Mouse (Mus musculus): ENCODE results near the gene Lmo1. TPM values are rescaled to one million over a fixed set of nuclear protein-coding genes. Genes with fewer than 3 reads are reported as not detected.

Lmo1 gene
- polyA plus RNA-seq, 1 experiment from 2014 or later: 33.9 TPM

DNA sequence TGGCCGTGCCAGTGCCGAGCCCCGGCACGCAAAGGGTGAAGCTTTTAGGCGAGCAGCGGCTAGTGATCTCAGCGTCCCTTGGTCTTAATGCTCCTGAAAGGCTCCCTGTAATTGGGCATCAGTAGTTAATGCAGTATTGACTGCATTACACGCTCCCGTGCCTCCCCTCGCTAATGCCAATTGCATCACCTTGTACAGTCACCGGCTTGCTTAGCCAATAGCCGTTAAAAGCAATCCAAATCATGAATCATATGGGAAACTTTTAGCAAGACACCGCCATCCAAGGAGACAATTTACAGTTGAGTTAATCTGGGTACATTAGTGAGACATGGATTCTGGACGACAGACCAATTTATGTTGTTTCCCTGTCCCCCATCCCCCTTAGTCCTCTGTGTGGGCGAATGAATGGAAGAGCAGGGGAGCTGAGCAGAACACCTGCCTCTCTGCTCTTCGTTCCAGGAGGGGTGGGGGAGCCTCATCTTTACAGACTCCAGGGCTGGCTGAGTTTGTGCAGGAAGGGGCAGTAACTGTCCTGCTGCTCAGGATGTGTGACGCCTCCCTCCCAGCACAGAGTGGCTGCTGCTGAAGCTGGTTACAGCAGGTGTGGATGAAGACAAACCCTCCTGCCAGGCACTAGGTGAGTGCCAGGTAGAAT is 8.9 kb downstream of the Lmo1 start:
- Histone ChIP-seq H3K36me3 (ENCODE audit: control insufficient read depth, insufficient read depth, low read length) (no peaks in the 10 kb centered on the region), H3K4me3 (ENCODE audit: low read depth, low read length) (no peak overlapping the region), H3K4me1 (ENCODE audit: control insufficient read depth, insufficient read depth, low read length) (0 out of 2 replicates have a peak, but pooled peaks cover 6% of the 10 kb centered on the region), H3K27me3 (ENCODE audit: control insufficient read depth, insufficient read depth, low read length) (peaks cover 6% of the 10 kb centered on the region; the same call in 1 of the 2 replicates), H3K9me3 (ENCODE audit: control insufficient read depth, low read length) (no peaks in the 10 kb centered on the region), H3K9ac (replicated peaks; ENCODE audit: low read depth, low read length) (no peak overlapping the region), H3K27ac (ENCODE audit: low read depth, low read length) (no peak overlapping the region), H3K4me2 (ENCODE audit: low read depth, low read length) (peak overlapping the region; percentile 21; the same call in 1 of the 2 replicates)
- WGBS: 37% methylated on average over 17 of the region's 17 CpGs
- ATAC-seq (ENCODE audit: low read depth): peak; percentile 46

DNA sequence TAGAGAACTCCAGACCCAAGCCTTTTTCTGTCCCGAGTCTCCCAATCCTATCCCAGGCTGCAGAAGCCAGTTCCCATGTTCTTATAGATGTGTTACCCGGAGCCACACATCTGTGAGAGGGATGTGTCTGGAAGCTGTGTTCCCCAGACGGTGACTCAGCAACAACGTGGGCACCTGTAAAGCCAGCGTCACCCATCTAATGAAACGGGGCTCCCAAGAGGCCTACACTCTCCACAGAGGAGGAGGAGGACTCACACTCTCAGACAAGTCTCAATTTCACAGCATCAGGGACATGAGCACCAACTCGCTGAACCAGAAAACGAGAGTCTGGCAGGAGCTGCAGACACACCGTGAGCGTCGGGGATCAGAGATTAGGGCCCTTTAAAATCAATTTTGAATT is 20.7 kb downstream of the Lmo1 start:
- ATAC-seq (ENCODE audit: low read depth): no peak
- H3K4me1 ChIP-seq (ENCODE audit: control insufficient read depth, insufficient read depth, low read length): peaks cover 5% of the 10 kb centered on the region; the same call in 1 of the 2 replicates
- no peak overlapping the region for H3K4me2 ChIP-seq (ENCODE audit: low read depth, low read length)
- no peak overlapping the region for H3K4me3 ChIP-seq (ENCODE audit: low read depth, low read length)
- no peak overlapping the region for H3K27ac ChIP-seq (ENCODE audit: low read depth, low read length)
- WGBS: 65% methylated on average over 11 of the region's 11 CpGs
- no peaks in the 10 kb centered on the region for H3K9me3 ChIP-seq (ENCODE audit: control insufficient read depth, low read length)
- no peaks in the 10 kb centered on the region for H3K27me3 ChIP-seq (ENCODE audit: control insufficient read depth, insufficient read depth, low read length)
- no peaks in the 10 kb centered on the region for H3K36me3 ChIP-seq (ENCODE audit: control insufficient read depth, insufficient read depth, low read length)
- H3K9ac ChIP-seq (replicated peaks; ENCODE audit: low read depth, low read length): no peak overlapping the region

DNA sequence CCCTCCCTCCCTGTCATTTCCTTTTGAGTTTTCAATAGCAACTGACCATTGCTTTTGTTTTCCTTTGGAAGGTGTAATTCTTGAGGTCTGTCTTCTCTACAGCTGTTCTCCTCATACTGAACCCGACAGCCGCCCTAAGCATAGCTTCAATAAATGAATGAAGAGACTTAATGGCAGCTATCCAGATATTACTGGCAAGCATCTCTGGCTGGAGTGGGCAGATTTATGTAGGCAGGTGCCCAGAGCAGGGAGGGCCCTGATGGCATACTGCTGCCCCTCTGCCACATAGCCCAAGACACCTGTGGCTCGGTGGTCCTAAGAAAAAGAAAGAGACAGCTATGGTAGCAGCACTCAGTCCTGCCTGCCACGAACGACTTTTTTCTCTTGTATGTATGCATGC is 21.5 kb downstream of the Lmo1 start:
- no peak overlapping the region for H3K4me2 ChIP-seq (ENCODE audit: low read depth, low read length)
- ATAC-seq (ENCODE audit: low read depth): no peak
- H3K9me3 ChIP-seq (ENCODE audit: control insufficient read depth, low read length): no peaks in the 10 kb centered on the region
- no peak overlapping the region for H3K9ac ChIP-seq (replicated peaks; ENCODE audit: low read depth, low read length)
- no peak overlapping the region for H3K27ac ChIP-seq (ENCODE audit: low read depth, low read length)
- H3K4me1 ChIP-seq (ENCODE audit: control insufficient read depth, insufficient read depth, low read length): peaks cover 5% of the 10 kb centered on the region; the same call in 1 of the 2 replicates
- no peak overlapping the region for H3K4me3 ChIP-seq (ENCODE audit: low read depth, low read length)
- 66% methylated on average over 5 of the region's 5 CpGs for WGBS
- no peaks in the 10 kb centered on the region for H3K36me3 ChIP-seq (ENCODE audit: control insufficient read depth, insufficient read depth, low read length)
- H3K27me3 ChIP-seq (ENCODE audit: control insufficient read depth, insufficient read depth, low read length): no peaks in the 10 kb centered on the region

DNA sequence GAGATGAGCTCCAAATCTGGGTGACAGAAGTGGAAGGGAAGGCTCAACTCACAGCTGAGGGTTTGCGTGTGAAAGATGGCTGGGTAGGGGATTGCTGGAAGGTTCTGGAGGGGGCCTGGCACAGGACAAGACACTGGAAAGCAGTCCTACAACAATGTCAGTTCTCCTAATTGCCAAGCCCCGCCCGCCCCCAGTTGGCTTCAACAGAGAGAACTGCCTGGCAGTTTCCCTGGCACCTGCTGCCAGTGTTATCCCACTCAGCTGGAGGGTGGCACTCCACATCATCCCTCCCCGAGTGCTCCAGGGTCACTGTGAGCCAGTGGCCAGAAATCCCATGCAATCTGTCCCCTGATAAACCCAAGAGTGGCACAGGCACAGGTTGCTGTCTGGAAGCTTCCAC is 23.9 kb downstream of the Lmo1 start:
- H3K9ac ChIP-seq (replicated peaks; ENCODE audit: low read depth, low read length): no peak overlapping the region
- no peaks in the 10 kb centered on the region for H3K36me3 ChIP-seq (ENCODE audit: control insufficient read depth, insufficient read depth, low read length)
- 0 out of 2 replicates have a peak, but pooled peaks cover 2% of the 10 kb centered on the region for H3K27me3 ChIP-seq (ENCODE audit: control insufficient read depth, insufficient read depth, low read length)
- ATAC-seq (ENCODE audit: low read depth): no peak
- peaks cover 5% of the 10 kb centered on the region; the same call in 1 of the 2 replicates for H3K4me1 ChIP-seq (ENCODE audit: control insufficient read depth, insufficient read depth, low read length)
- no peak overlapping the region for H3K4me2 ChIP-seq (ENCODE audit: low read depth, low read length)
- 82% methylated on average over 4 of the region's 4 CpGs for whole genome bisulfite sequencing
- no peaks in the 10 kb centered on the region for H3K9me3 ChIP-seq (ENCODE audit: control insufficient read depth, low read length)
- no peak overlapping the region for H3K27ac ChIP-seq (ENCODE audit: low read depth, low read length)
- H3K4me3 ChIP-seq (ENCODE audit: low read depth, low read length): no peak overlapping the region

DNA sequence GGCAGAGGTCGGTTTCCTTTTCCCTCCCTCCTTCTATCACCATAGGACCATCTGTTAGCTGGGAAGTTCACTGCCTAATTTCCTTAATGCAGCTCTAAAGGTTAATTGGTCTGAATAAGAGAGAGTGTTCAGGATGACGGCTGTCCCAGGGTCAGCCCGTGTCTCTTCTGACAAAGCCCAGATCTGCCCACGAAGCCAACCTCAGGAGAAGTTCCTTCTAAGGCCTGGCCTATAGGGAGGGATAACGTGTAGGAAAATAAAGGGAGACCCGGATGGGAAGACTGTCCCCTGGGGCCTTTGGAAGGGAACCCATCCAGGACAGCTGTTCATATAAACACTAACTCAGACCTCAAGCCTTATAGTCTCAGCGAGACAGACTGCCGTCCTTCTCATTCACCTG is 29.8 kb downstream of the Lmo1 start:
- Histone ChIP-seq H3K27me3 (ENCODE audit: control insufficient read depth, insufficient read depth, low read length) (0 out of 2 replicates have a peak, but pooled peaks cover 2% of the 10 kb centered on the region), H3K9me3 (ENCODE audit: control insufficient read depth, low read length) (no peaks in the 10 kb centered on the region), H3K4me1 (ENCODE audit: control insufficient read depth, insufficient read depth, low read length) (peaks cover 11% of the 10 kb centered on the region; the same call in 1 of the 2 replicates), H3K36me3 (ENCODE audit: control insufficient read depth, insufficient read depth, low read length) (no peaks in the 10 kb centered on the region), H3K27ac (ENCODE audit: low read depth, low read length) (no peak overlapping the region), H3K9ac (replicated peaks; ENCODE audit: low read depth, low read length) (no peak overlapping the region), H3K4me3 (ENCODE audit: low read depth, low read length) (no peak overlapping the region), H3K4me2 (ENCODE audit: low read depth, low read length) (no peak overlapping the region)
- ATAC-seq (ENCODE audit: low read depth): no peak
- 39% methylated on average over 8 of the region's 8 CpGs for WGBS

DNA sequence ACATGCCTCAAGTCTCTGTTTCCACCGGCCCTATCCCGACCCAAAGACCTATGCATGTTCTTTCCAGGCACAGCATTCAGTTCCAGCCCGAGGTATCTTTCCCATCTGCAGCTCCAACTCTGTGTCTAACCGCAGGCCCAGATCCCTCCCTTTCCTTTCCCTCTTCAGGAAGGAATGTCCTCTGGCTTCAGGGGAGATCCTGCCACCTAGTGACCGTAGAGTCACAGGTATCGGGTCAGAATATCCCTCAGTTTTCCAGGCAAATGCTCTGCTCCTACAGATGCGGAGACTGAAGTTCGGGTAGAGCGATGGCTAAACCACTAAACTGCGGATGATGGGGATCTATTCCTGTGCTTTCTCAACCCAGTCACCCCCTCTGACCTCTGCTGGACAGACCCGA is 30.3 kb downstream of the Lmo1 start:
- 63% methylated on average over 11 of the region's 11 CpGs for WGBS
- Histone ChIP-seq H3K4me1 (ENCODE audit: control insufficient read depth, insufficient read depth, low read length) (peaks cover 11% of the 10 kb centered on the region; the same call in 1 of the 2 replicates), H3K36me3 (ENCODE audit: control insufficient read depth, insufficient read depth, low read length) (no peaks in the 10 kb centered on the region), H3K27me3 (ENCODE audit: control insufficient read depth, insufficient read depth, low read length) (0 out of 2 replicates have a peak, but pooled peaks cover 2% of the 10 kb centered on the region), H3K27ac (ENCODE audit: low read depth, low read length) (no peak overlapping the region), H3K9ac (replicated peaks; ENCODE audit: low read depth, low read length) (no peak overlapping the region), H3K4me2 (ENCODE audit: low read depth, low read length) (no peak overlapping the region), H3K4me3 (ENCODE audit: low read depth, low read length) (no peak overlapping the region), H3K9me3 (ENCODE audit: control insufficient read depth, low read length) (no peaks in the 10 kb centered on the region)
- no peak for ATAC-seq (ENCODE audit: low read depth)

DNA sequence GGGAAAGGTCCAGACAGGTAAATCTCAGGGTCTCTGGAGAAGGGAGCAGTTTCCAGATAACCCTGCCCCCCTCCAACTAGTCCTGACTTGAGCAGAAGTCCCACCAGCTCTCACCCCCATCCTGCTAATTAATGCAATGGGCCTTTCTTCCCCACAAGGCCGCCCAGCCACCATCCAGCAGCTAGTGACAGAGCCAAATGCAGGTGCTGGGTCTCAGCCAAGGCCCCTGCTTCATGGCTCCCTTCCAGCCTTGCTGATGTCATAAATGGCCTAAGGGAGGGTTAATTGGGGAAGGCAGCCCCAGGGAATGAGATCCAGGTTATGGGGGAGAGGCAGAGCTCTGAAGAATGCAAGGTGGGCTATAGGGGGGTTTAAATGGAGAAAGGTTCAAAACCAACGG is 32.4 kb downstream of the Lmo1 start:
- Histone ChIP-seq H3K36me3 (ENCODE audit: control insufficient read depth, insufficient read depth, low read length) (no peaks in the 10 kb centered on the region), H3K27ac (ENCODE audit: low read depth, low read length) (no peak overlapping the region), H3K27me3 (ENCODE audit: control insufficient read depth, insufficient read depth, low read length) (0 out of 2 replicates have a peak, but pooled peaks cover 2% of the 10 kb centered on the region), H3K4me2 (ENCODE audit: low read depth, low read length) (no peak overlapping the region), H3K9me3 (ENCODE audit: control insufficient read depth, low read length) (no peaks in the 10 kb centered on the region), H3K4me3 (ENCODE audit: low read depth, low read length) (no peak overlapping the region), H3K4me1 (ENCODE audit: control insufficient read depth, insufficient read depth, low read length) (peaks cover 11% of the 10 kb centered on the region; the same call in 1 of the 2 replicates), H3K9ac (replicated peaks; ENCODE audit: low read depth, low read length) (no peak overlapping the region)
- peak; percentile 38; the same call in 1 of the 2 replicates for ATAC-seq (ENCODE audit: low read depth)
- 53% methylated on average over 2 of the region's 2 CpGs for WGBS

DNA sequence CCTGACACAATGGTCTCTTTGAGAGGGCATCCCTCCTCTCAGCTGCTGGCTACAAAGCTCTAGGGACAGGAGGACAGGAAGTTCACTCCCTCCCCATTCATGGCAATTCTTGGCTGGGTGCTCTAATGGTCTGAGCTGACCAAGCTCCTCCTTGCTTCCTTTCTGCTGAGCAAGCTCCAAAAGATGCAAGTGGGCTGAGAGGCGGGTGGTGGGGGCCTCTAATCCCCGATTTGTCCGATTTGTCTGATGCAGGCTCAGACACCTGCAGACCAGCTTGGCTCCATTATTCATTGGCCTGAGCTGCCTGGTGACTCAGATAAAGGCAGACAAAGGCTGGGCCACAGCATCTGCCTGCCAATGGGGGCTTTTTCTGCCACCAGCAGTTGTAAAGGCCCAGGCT is 33.3 kb downstream of the Lmo1 start:
- WGBS: 42% methylated on average over 3 of the region's 3 CpGs
- H3K27me3 ChIP-seq (ENCODE audit: control insufficient read depth, insufficient read depth, low read length): no peaks in the 10 kb centered on the region

DNA sequence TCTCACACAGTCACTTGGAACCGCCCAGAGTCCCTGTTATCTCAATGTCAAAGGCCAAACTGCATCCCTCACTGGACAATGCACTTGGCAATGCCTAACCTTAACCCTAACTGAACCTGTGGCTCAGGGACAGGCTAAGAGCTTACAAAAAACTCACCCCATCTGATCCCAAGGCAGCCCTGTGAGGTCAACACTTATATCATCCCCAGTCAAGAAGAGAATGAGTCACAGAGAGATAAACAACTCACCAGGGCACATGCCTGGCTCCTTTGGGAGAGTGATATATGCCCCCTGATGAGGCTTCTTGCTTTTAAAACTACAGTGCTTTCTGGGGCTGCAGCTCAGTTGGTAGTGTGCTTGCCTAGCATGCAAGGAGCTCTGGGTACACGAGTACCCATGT is 34.0 kb downstream of the Lmo1 start:
- Histone ChIP-seq H3K4me3 (ENCODE audit: low read depth, low read length) (no peak overlapping the region), H3K36me3 (ENCODE audit: control insufficient read depth, insufficient read depth, low read length) (no peaks in the 10 kb centered on the region), H3K9ac (replicated peaks; ENCODE audit: low read depth, low read length) (no peak overlapping the region), H3K27ac (ENCODE audit: low read depth, low read length) (no peak overlapping the region), H3K4me1 (ENCODE audit: control insufficient read depth, insufficient read depth, low read length) (peaks cover 11% of the 10 kb centered on the region; the same call in 1 of the 2 replicates), H3K4me2 (ENCODE audit: low read depth, low read length) (no peak overlapping the region), H3K9me3 (ENCODE audit: control insufficient read depth, low read length) (no peaks in the 10 kb centered on the region), H3K27me3 (ENCODE audit: control insufficient read depth, insufficient read depth, low read length) (no peaks in the 10 kb centered on the region)
- no peak for ATAC-seq (ENCODE audit: low read depth)
- WGBS: 78% methylated on average over 2 of the region's 2 CpGs

More for the DNA sequence above, 33.3 kb downstream of the Lmo1 start:
- H3K9ac ChIP-seq (replicated peaks; ENCODE audit: low read depth, low read length): no peak overlapping the region
- H3K27ac ChIP-seq (ENCODE audit: low read depth, low read length): no peak overlapping the region
- H3K4me1 ChIP-seq (ENCODE audit: control insufficient read depth, insufficient read depth, low read length): peaks cover 11% of the 10 kb centered on the region; the same call in 1 of the 2 replicates
- no peak for ATAC-seq (ENCODE audit: low read depth)
- no peak overlapping the region for H3K4me2 ChIP-seq (ENCODE audit: low read depth, low read length)
- H3K36me3 ChIP-seq (ENCODE audit: control insufficient read depth, insufficient read depth, low read length): no peaks in the 10 kb centered on the region
- no peaks in the 10 kb centered on the region for H3K9me3 ChIP-seq (ENCODE audit: control insufficient read depth, low read length)
- H3K4me3 ChIP-seq (ENCODE audit: low read depth, low read length): no peak overlapping the region

All from neural tube, embryonic 14.5 days (tissue).